Mouse (Mus musculus) cerebral cortex, adult 2 months (tissue): ENCODE measurements around the gene Slc35c2.

Experiments used
- WGBS: fragments of 180-500 bp; shearing (Covaris S2); methylation state at CpG from one replicate; pipeline ENCODE4 v1.1.7; 2018; 5-methylcytosine and 5-hydroxymethylcytosine counted together

The Slc35c2 gene

DNA sequence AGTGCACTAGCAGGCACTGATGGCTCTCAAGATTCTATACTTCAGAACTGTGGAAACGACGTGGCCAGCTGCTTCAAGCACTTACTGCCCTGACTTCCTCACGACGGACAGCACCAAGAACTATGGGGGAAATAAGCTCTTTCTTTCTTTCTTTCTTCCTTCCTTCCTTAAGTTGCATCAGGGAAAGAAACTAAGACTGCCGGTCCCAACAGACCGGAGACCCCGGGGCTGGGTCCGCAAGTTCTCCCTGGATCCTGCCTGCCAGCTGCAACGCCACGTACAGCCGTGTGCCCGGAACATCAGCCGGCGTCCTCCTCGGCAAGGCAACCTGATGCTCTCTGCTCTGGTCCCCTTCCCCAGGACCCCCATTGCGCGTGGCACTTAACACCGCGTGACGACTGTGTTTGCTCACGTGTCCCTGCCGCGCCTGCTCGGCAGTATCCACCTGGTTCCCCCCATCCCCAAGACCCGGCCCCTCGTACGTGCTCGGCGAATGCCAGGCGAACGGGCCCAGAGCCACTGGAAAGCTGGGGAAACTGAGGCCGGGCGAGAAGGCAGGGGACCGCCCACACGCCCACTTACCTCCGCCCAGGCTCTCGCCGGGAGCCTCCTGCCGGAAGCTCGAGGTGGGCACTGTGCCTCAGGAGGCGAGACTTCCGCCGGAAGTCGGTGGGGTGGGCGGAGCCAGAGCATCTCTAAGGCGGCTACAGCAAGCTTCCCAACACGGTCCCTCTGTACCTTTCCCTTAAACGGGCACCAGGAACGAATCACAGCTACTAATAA, at the start of gene Slc35c2:
TSS of gene Slc35c2 (minus strand) at position 668 of the 783 bp plus-strand sequence.
- WGBS, result under 1% methylated on average over 49 of the region's 49 CpGs

GRCm38 (mm10) chr2:165337191-165337590, 49.5 kb upstream of the Slc35c2 start:
- 51% methylated on average over 3 of the region's 3 CpGs for WGBS

- 50% methylated on average over 14 of the region's 14 CpGs for WGBS
Observed at GRCm38 (mm10) chr2:165332610-165333210, 45.0 kb upstream of the Slc35c2 start.

- 65% methylated on average over 3 of the region's 3 CpGs for WGBS
Observed at GRCm38 (mm10) chr2:165329703-165330102, 42.0 kb upstream of the Slc35c2 start.

GRCm38 (mm10) chr2:165328746-165329145, 41.1 kb upstream of the Slc35c2 start:
- WGBS, result 83% methylated on average over 5 of the region's 5 CpGs

GRCm38 (mm10) chr2:165327386-165327785, 39.7 kb upstream of the Slc35c2 start:
- 41% methylated on average over 7 of the region's 7 CpGs for WGBS

- whole genome bisulfite sequencing, result under 1% methylated on average over 55 of the region's 55 CpGs
Observed at GRCm38 (mm10) chr2:165326304-165327190, 38.9 kb upstream of the Slc35c2 start, which contains the start of gene Elmo2. Elmo2 (minus strand) TSS chr2:165326479.

DNA sequence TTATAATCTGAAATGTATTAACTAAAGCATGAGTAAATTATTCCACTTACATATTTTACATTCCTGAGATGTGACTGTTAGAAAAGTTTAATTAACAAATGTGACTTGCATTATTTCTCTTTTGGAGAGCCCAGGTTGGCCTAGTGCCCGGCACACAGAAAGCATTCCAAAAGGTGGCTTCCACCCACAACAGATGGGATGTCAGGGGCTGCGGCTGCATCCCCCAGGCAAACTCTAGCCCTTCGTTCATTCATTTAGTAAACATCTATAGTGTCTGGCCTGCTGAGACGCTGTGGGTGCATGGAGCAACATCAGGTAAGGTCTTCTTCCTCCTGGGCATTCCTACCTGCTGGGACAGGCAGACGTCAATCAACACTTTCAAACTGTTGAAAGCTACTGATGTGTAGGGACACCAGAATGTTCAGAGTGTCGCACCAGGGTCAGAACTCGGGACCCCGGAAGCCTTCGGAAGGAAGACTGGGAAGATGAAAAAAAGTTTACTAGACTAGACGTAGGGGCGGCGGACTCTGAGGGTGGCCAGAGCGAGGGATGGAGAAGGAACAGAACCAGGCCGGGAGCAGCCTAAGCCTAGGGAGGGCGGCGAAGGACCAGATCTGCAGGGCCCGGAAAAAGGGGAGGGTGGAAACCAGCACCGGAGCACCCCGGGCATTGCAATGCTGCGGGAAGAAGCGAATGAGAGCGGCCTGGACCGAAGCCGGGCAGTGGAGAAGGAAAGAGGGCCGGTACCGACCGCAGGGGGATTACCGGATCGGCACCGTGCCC, 38.0 kb upstream of the Slc35c2 start:
- under 1% methylated on average over 30 of the region's 30 CpGs for WGBS

- 38% methylated on average over 5 of the region's 5 CpGs for WGBS
Observed at GRCm38 (mm10) chr2:165323928-165324327, 36.3 kb upstream of the Slc35c2 start.

GRCm38 (mm10) chr2:165323484-165323883, 35.8 kb upstream of the Slc35c2 start:
- 59% methylated on average over 5 of the region's 5 CpGs for WGBS

- WGBS, result 75% methylated on average over 22 of the region's 22 CpGs
Observed at GRCm38 (mm10) chr2:165321981-165322735, 34.5 kb upstream of the Slc35c2 start.

GRCm38 (mm10) chr2:165321381-165321888, 33.8 kb upstream of the Slc35c2 start:
- WGBS, result 31% methylated on average over 8 of the region's 8 CpGs

DNA sequence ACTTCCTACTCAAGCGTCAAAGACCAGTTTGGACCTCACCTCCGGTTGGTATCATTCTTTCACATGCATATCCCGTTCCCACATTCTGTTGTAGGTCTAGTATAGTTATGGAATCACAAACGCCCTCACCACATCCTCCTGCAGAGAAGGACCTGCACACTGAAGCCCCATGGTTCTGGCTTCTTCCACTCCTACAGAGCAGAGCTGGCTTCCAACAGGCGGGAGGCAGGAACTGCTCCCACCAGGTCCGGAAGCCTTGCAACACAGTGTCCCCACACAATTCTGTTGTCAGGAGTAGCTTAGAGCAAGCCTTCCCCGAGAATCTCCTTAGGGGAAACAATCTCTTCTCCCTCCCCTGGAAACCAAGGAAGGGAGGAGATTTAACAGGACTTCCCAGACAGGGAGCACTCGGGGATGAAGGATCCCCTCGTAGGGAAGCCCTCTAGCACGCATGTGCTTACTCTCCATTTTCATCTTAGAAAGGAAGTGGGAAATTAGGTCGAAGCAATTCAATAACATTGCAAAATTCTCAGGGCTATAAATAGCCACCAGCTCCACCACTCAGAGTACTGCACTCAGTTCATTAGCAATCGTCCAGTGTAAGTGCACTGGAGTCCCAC, 33.0 kb upstream of the Slc35c2 start:
- 17% methylated on average over 12 of the region's 12 CpGs for WGBS

DNA sequence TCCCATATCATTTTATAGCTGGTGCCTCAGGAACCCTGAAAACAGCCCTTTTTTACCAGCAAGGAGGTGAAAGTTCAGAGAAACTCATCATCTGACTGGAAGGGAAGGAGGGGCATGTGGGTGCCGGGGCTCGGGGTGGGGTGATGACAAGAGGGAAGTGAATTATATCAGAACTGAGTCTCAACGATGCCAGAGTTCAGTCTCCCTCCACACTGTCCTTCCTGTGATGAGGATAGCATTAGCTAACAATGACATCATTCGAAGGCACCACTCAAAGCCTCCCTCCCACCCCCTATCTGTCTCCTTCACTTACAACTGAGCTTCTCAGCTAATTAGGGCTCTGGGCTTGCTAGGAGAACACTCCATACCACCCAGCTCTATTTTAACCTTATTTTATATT, 31.8 kb upstream of the Slc35c2 start:
- 52% methylated on average over 4 of the region's 4 CpGs for WGBS

DNA sequence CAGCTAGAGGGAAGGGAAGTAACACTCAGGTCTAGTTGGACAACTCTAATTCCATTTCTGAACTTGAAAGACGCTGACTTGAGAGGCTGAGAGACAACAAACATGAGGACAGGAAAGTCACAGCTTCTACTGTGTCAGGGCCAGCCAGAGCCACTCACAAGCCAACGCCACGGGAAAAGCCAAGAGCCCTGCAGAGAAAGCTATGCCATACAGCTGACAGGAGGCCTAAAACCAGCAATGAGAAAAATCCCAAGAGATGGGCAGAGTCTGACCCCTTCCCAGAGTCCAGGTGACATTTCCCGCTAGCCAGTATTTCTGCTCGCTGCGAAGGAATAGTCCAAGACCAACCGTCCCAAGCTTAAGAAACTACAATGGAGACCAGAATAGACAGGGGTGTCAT, 31.3 kb upstream of the Slc35c2 start:
- 69% methylated on average over 7 of the region's 7 CpGs for WGBS

- WGBS, result 46% methylated on average over 16 of the region's 16 CpGs
Observed at GRCm38 (mm10) chr2:165317621-165318263, 30.1 kb upstream of the Slc35c2 start.

DNA sequence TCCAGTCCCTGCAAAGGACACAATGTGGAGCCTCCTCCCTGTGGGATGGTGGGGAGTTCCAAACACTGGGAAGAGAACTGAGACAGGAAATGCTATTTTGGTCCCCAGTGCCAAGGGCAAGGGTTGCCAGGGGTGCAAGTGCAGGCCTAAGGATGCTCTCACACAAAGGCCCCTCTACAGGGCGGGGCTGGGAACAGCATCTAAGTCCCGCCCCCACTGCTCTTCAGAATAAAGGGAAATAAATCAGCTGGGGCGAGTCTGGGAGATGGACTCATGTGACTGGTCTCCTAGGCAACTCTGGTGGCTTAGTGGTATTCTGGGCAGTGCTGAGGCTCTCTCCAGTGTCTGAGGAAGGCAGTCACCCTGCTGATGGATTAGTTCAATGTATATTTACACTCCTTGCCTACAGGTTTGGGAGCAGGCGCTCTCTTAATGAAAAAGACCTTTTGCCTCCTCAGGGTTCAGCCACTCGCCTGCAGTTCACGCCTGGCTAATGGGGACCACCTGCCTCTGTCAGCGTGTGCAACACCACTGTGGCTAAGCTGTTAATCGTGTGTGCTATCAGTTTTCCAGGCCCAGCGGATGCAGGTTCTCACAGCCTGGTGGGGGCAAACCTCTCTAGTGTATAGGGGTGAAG, 29.3 kb upstream of the Slc35c2 start:
- WGBS, result 18% methylated on average over 9 of the region's 9 CpGs

GRCm38 (mm10) chr2:165316204-165316603, 28.5 kb upstream of the Slc35c2 start:
- 61% methylated on average over 10 of the region's 10 CpGs for WGBS

DNA sequence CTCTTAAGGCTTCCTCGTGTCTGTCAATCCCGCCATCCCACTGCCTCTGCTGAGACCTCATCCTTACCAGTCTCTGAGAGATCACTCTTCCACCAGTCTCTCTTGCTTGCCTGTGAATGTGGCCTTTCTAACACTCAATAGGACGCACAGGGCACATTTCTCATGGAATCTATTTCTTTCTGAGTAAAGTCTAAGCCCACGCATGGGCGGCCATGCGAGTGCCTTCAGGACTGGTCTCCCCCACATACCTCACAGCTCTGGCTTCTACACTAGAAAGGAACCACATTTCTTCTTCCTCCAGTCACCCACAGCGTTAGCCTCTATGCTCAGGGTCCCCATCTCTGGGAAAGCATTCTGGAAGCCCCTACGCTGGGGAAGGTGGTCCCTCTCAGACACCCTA, 26.5 kb upstream of the Slc35c2 start:
- WGBS, result 83% methylated on average over 8 of the region's 8 CpGs
